8 mouse cellular contexts compared by ENCODE assay signal in the genomic region with DNA sequence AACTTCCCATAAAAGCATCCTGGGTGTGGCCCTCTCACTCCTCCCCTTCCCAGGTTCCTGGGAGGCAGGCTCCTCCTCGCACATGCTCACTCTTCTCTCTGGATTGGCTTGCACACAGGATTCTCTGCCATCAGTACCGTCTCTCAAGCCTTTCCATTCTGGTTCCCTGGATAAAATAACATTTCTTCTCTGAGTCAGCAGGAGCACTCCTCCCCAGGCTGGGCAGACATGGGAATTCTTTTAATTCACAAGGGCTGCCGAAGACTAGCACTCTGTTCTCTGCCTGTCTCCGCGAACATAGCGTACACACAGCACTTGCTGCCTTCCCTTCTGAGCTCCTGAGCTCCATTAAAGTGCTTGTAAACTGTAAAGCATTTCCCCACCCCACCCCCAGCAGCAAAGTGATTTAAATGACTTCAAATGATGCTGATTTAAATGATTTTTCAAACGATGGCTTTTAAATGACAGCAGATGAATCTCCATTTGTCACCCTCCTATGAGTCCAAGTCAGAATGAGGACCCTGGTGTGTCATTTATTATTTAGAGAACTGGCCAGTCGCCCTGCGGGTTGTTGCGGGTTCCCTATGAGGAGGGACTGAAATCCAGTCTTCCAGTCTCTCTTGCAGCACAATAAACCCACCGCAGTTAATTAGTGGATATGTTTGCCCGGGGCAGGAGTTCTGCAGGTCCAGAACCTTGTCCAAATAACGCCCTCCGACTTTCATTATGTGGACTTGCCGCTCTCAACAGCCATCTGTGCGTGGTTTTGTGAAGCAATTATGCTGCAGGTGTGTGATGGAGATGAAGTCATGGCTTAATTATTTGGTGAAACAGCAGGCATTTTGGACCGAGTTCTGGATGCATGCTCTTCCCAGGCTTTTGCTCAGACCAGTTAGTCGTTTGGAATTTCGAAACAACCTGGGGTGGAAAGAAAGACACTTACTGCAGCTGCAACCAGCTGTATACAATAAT.
DNase-seq lines count a peak whose midpoint lies in the region; ATAC-seq and TF ChIP-seq lines count a peak whose summit lies in the region.

No protein-coding gene starts in this region.

- no peaks in the 10 kb centered on the region for H3K27me3 ChIP-seq in intestine, embryonic 14.5 days (replicated peaks; ENCODE audit: control insufficient read depth, insufficient read depth, low read length)
- H3K27me3 ChIP-seq in intestine, postnatal 0 days (replicated peaks; ENCODE audit: control insufficient read depth, insufficient read depth, low read length), result no peaks in the 10 kb centered on the region
- no peaks in the 10 kb centered on the region for H3K27me3 ChIP-seq in embryonic facial prominence, embryonic 14.5 days (replicated peaks; ENCODE audit: control insufficient read depth, insufficient read depth, low read length)
- no peaks in the 10 kb centered on the region for H3K27me3 ChIP-seq in hindbrain, embryonic 13.5 days
- H3K27me3 ChIP-seq in limb, embryonic 13.5 days, result no peaks in the 10 kb centered on the region

- 56% methylated on average over 19 of the region's 19 CpGs for WGBS in intestine, embryonic 14.5 days
- WGBS in intestine, postnatal 0 days, result 64% methylated on average over 19 of the region's 19 CpGs
- WGBS in embryonic facial prominence, embryonic 14.5 days, result 42% methylated on average over 19 of the region's 19 CpGs
- WGBS in hindbrain, embryonic 13.5 days, result 36% methylated on average over 19 of the region's 19 CpGs
- WGBS in limb, embryonic 13.5 days, result 10% methylated on average over 19 of the region's 19 CpGs

- no peak for ATAC-seq in intestine, embryonic 14.5 days (replicated peaks; ENCODE audit: low FRiP score, low TSS enrichment, low read depth)
- no peak for ATAC-seq in intestine, postnatal 0 days
- ATAC-seq in embryonic facial prominence, embryonic 14.5 days (ENCODE audit: low read depth), result peak; percentile 56
- ATAC-seq in hindbrain, embryonic 13.5 days (ENCODE audit: low FRiP score), result peak; percentile 71
- ATAC-seq in limb, embryonic 13.5 days (ENCODE audit: low FRiP score, low read depth), result peak; percentile 72
- ATAC-seq in granulocyte monocyte progenitor cell, adult 5-6 weeks (replicated peaks; ENCODE audit: poor library complexity, severe bottlenecking), result no peak

- no peak for DNase-seq in intestine, embryonic 14.5 days (ENCODE audit: low spot score)
- DNase-seq in embryonic facial prominence, embryonic 14.5 days (ENCODE audit: low spot score), result peak; percentile 63
- peak; percentile 46 for DNase-seq in skeletal muscle tissue, adult 2 months (ENCODE audit: low read depth, low spot score)
- no peak for DNase-seq in thymus, postnatal 14 days

- TF ChIP-seq CTCF in intestine, postnatal 0 days (IDR thresholded peaks at IDR 0.05; ENCODE audit: low read depth), result no peak

- no peak overlapping the region for H3K9ac ChIP-seq in intestine, embryonic 14.5 days (ENCODE audit: low read length)
- H3K9ac ChIP-seq in intestine, postnatal 0 days (ENCODE audit: low read depth, low read length), result no peak overlapping the region
- no peak overlapping the region for H3K9ac ChIP-seq in embryonic facial prominence, embryonic 14.5 days (ENCODE audit: low read depth, low read length)
- H3K9ac ChIP-seq in hindbrain, embryonic 13.5 days, result peak overlapping the region; percentile 49
- no peak overlapping the region for H3K9ac ChIP-seq in limb, embryonic 13.5 days

- H3K36me3 ChIP-seq in intestine, embryonic 14.5 days (ENCODE audit: control insufficient read depth, insufficient read depth, low read length), result no peaks in the 10 kb centered on the region
- no peaks in the 10 kb centered on the region; the same call in 1 of the 2 replicates for H3K36me3 ChIP-seq in intestine, postnatal 0 days (ENCODE audit: control insufficient read depth, insufficient read depth)
- 0 out of 2 replicates have a peak, but pooled peaks cover 3% of the 10 kb centered on the region for H3K36me3 ChIP-seq in embryonic facial prominence, embryonic 14.5 days (ENCODE audit: control insufficient read depth, insufficient read depth, low read length)
- 0 out of 2 replicates have a peak, but pooled peaks cover 5% of the 10 kb centered on the region for H3K36me3 ChIP-seq in hindbrain, embryonic 13.5 days
- H3K36me3 ChIP-seq in limb, embryonic 13.5 days, result peaks cover 9% of the 10 kb centered on the region

- H3K4me1 ChIP-seq in intestine, embryonic 14.5 days (replicated peaks; ENCODE audit: control insufficient read depth, insufficient read depth, low read length), result 0 out of 2 replicates have a peak, but pooled peaks cover 10% of the 10 kb centered on the region
- H3K4me1 ChIP-seq in intestine, postnatal 0 days (replicated peaks; ENCODE audit: control insufficient read depth, insufficient read depth, low read length), result no peaks in the 10 kb centered on the region
- H3K4me1 ChIP-seq in embryonic facial prominence, embryonic 14.5 days (ENCODE audit: control insufficient read depth, insufficient read depth, low read length), result peaks cover 25% of the 10 kb centered on the region
- H3K4me1 ChIP-seq in hindbrain, embryonic 13.5 days (replicated peaks), result peaks cover 36% of the 10 kb centered on the region
- H3K4me1 ChIP-seq in limb, embryonic 13.5 days, result peaks cover 89% of the 10 kb centered on the region

- H3K27ac ChIP-seq in intestine, embryonic 14.5 days (ENCODE audit: low read depth), result 0 out of 2 replicates have a peak overlapping the region, but pooled peaks have one; percentile 16
- H3K27ac ChIP-seq in intestine, postnatal 0 days (ENCODE audit: low read depth, low read length), result no peak overlapping the region
- H3K27ac ChIP-seq in embryonic facial prominence, embryonic 14.5 days (replicated peaks; ENCODE audit: low read depth, low read length), result peak overlapping the region; percentile 53
- peak overlapping the region; percentile 87 for H3K27ac ChIP-seq in hindbrain, embryonic 13.5 days
- H3K27ac ChIP-seq in limb, embryonic 13.5 days, result peak overlapping the region; percentile 74

- H3K4me3 ChIP-seq in intestine, embryonic 14.5 days (ENCODE audit: low read depth, low read length), result no peak overlapping the region
- H3K4me3 ChIP-seq in intestine, postnatal 0 days (ENCODE audit: low read depth, low read length), result no peak overlapping the region
- no peak overlapping the region for H3K4me3 ChIP-seq in embryonic facial prominence, embryonic 14.5 days (ENCODE audit: low read depth, low read length)
- H3K4me3 ChIP-seq in hindbrain, embryonic 13.5 days, result peak overlapping the region; percentile 13
- H3K4me3 ChIP-seq in limb, embryonic 13.5 days, result peak overlapping the region; percentile 7; the same call in 1 of the 2 replicates

- no peaks in the 10 kb centered on the region for H3K9me3 ChIP-seq in intestine, embryonic 14.5 days (ENCODE audit: control insufficient read depth, low read length)
- H3K9me3 ChIP-seq in intestine, postnatal 0 days (ENCODE audit: control insufficient read depth), result no peaks in the 10 kb centered on the region
- H3K9me3 ChIP-seq in embryonic facial prominence, embryonic 14.5 days (ENCODE audit: control insufficient read depth, low read length), result no peaks in the 10 kb centered on the region
- H3K9me3 ChIP-seq in hindbrain, embryonic 13.5 days, result no peaks in the 10 kb centered on the region
- no peaks in the 10 kb centered on the region for H3K9me3 ChIP-seq in limb, embryonic 13.5 days

- H3K4me2 ChIP-seq in intestine, embryonic 14.5 days (ENCODE audit: low read length), result no peak overlapping the region
- H3K4me2 ChIP-seq in intestine, postnatal 0 days (replicated peaks; ENCODE audit: low read depth), result no peak overlapping the region
- peak overlapping the region; percentile 23 for H3K4me2 ChIP-seq in embryonic facial prominence, embryonic 14.5 days (ENCODE audit: low read depth, low read length)
- H3K4me2 ChIP-seq in hindbrain, embryonic 13.5 days, result peak overlapping the region; percentile 48
- peak overlapping the region; percentile 53 for H3K4me2 ChIP-seq in limb, embryonic 13.5 days (replicated peaks)

Comparison
In these comparisons a context has a peak if more than half of its experiments do, and no peak if none do; other contexts are left out.
1. ATAC-seq: peak in embryonic facial prominence, embryonic 14.5 days (single experiment), hindbrain, embryonic 13.5 days (single experiment) and limb, embryonic 13.5 days (single experiment); none in intestine, embryonic 14.5 days (single experiment), intestine, postnatal 0 days (single experiment) and granulocyte monocyte progenitor cell, adult 5-6 weeks (single experiment).
2. DNase-seq: peak in embryonic facial prominence, embryonic 14.5 days (single experiment) and skeletal muscle tissue, adult 2 months (single experiment); none in intestine, embryonic 14.5 days (single experiment) and thymus, postnatal 14 days (single experiment).
3. H3K4me2 ChIP-seq: peak in embryonic facial prominence, embryonic 14.5 days (single experiment), hindbrain, embryonic 13.5 days (single experiment) and limb, embryonic 13.5 days (single experiment); none in intestine, embryonic 14.5 days (single experiment) and intestine, postnatal 0 days (single experiment).
4. H3K4me3 ChIP-seq: peak in hindbrain, embryonic 13.5 days (single experiment) and limb, embryonic 13.5 days (single experiment); none in intestine, embryonic 14.5 days (single experiment), intestine, postnatal 0 days (single experiment) and embryonic facial prominence, embryonic 14.5 days (single experiment).